Mouse (Mus musculus) liver, embryonic 15.5 days (tissue): Measurements from ENCODE around the gene Dad1. TPM values are rescaled to one million over a fixed set of nuclear protein-coding genes. Genes with fewer than 3 reads are reported as not detected.

Experiments
- ATAC-seq: fragments of 200-750 bp; cut with Nextera tagmentation; 2 replicates; pipeline ENCODE4 v1.8.0; 2017; ENCODE audit warnings: moderate number of reproducible peaks, mild to moderate bottlenecking, moderate library complexity; ENCODE audit not compliant: insufficient read depth
- H3K27ac ChIP-seq: fragments of 300-500 bp; sonication (generic); replicated peaks from 2 replicates; pipeline ENCODE4 v1.5.1; 2015; ENCODE audit warnings: mild to moderate bottlenecking, inconsistent platforms
- H3K27me3 ChIP-seq: fragments of 300-500 bp; sonication (generic); 2 replicates; pipeline ENCODE4 v1.6.1; 2015; ENCODE audit warnings: mild to moderate bottlenecking, inconsistent platforms
- H3K36me3 ChIP-seq: fragments of 300-500 bp; sonication (generic); replicated peaks from 2 replicates; pipeline ENCODE4 v1.6.1; 2015; ENCODE audit warnings: moderate library complexity, mild to moderate bottlenecking, inconsistent platforms
- H3K4me1 ChIP-seq: fragments of 300-500 bp; sonication (generic); replicated peaks from 2 replicates; pipeline ENCODE4 v1.6.1; 2015; ENCODE audit warnings: inconsistent platforms
- H3K4me2 ChIP-seq: fragments of 300-500 bp; sonication (generic); 2 replicates; pipeline ENCODE4 v1.6.1; 2015; ENCODE audit warnings: moderate library complexity, mild to moderate bottlenecking, inconsistent platforms
- H3K4me3 ChIP-seq: fragments of 300-500 bp; sonication (generic); replicated peaks from 2 replicates; pipeline ENCODE4 v1.5.1; 2015; ENCODE audit warnings: mild to moderate bottlenecking, inconsistent platforms
- H3K9ac ChIP-seq: fragments of 300-500 bp; sonication (generic); 2 replicates; pipeline ENCODE4 v1.6.1; 2015; ENCODE audit warnings: moderate library complexity, mild to moderate bottlenecking, inconsistent platforms
- H3K9me3 ChIP-seq: fragments of 300-500 bp; sonication (generic); replicated peaks from 2 replicates; pipeline ENCODE4 v1.6.1; 2016; ENCODE audit warnings: inconsistent platforms
- WGBS: fragments of 180-500 bp; shearing (Covaris S2); methylation state at CpG from one replicate; pipeline ENCODE4 v1.1.7; 2015; ENCODE audit warnings: mixed read lengths; ENCODE audit not compliant: insufficient replicate concordance; 5-methylcytosine and 5-hydroxymethylcytosine counted together
- polyA plus RNA-seq: library from polyadenylated mRNA; unstranded; fragments of >200 nt; fragmentation: Nextera tagmentation; extraction: Ambion mirVana; gene quantifications from 2 replicates; pipeline ENCODE4 v1.2.1, GENCODE M21; 2015

Dad1 gene
- polyA plus RNA-seq, 1 experiment from 2014 or later, result 202 TPM

DNA sequence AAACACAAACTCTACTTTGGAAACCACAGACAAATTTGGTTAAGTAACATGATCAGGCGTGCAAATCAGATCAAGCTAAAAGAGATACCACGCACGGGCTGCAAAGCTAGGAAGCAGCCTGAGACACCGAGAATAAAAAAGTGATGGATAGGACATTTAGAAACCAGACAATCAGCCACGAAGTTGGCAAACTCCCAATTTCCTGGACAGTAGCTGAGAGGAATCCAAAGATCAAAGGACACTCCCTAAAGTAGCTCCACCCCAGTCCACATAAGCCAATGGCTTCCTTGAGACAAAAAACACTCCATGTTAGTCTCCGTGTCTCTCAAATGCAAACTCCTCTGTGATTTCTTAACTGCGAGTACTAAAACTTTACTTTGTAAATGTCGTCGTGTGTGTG, 4.6 kb downstream of the Dad1 start:
- Histone ChIP-seq H3K4me1 (peaks cover 43% of the 10 kb centered on the region), H3K27ac (no peak overlapping the region), H3K9me3 (no peaks in the 10 kb centered on the region), H3K36me3 (peaks cover 23% of the 10 kb centered on the region), H3K4me3 (no peak overlapping the region), H3K4me2 (no peak overlapping the region), H3K9ac (no peak overlapping the region), H3K27me3 (no peaks in the 10 kb centered on the region)
- no peak for ATAC-seq
- WGBS, result 72% methylated on average over 9 of the region's 9 CpGs

DNA sequence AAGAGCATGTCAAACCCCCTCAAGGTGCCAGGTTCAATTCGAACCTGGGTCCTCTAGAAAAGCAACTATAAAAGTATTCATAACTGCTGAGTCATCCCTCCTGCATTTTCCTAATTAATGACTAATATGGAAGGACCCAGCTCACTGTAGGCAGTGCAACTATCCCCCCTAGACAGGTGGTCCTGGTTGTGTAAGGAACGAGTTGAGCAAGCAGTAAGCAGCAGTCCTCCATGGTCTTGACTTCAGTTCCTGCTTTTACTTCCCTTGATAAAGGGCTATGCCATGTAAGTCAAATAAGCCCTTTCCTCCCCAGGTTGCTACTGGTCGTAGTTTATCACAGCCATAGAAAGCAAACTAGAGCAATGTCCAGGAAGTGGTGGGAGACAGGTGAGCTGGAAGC, 7.7 kb downstream of the Dad1 start:
- ATAC-seq, result no peak
- Histone ChIP-seq H3K27me3 (no peaks in the 10 kb centered on the region), H3K4me3 (no peak overlapping the region), H3K4me2 (no peak overlapping the region), H3K36me3 (peaks cover 48% of the 10 kb centered on the region), H3K9me3 (no peaks in the 10 kb centered on the region), H3K27ac (no peak overlapping the region), H3K9ac (no peak overlapping the region), H3K4me1 (peaks cover 26% of the 10 kb centered on the region)
- 64% methylated on average over 3 of the region's 3 CpGs for WGBS

DNA sequence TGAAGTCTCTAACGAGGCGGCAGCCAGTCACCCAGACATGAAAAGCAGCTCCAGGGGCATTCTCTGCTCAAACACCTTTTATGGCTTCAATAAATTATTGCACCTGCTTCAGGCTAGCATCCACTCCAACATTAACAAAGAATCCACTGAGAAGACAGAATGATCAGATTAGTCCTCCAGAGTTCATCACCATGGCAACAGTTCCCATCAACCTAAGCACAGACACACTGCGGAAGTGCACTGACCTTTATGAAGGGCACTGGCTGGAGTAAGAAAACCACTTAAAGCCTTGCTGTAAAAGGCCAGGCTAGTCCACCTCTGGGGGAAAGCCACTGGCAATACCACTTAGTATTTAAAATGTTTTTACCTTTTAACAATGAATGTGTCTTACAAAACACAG, 9.7 kb downstream of the Dad1 start:
- Histone ChIP-seq H3K4me3 (no peak overlapping the region), H3K27ac (no peak overlapping the region), H3K9ac (no peak overlapping the region), H3K9me3 (no peaks in the 10 kb centered on the region), H3K36me3 (peaks cover 62% of the 10 kb centered on the region), H3K4me1 (peaks cover 6% of the 10 kb centered on the region), H3K27me3 (no peaks in the 10 kb centered on the region), H3K4me2 (no peak overlapping the region)
- WGBS, result 79% methylated on average over 3 of the region's 3 CpGs
- no peak for ATAC-seq

DNA sequence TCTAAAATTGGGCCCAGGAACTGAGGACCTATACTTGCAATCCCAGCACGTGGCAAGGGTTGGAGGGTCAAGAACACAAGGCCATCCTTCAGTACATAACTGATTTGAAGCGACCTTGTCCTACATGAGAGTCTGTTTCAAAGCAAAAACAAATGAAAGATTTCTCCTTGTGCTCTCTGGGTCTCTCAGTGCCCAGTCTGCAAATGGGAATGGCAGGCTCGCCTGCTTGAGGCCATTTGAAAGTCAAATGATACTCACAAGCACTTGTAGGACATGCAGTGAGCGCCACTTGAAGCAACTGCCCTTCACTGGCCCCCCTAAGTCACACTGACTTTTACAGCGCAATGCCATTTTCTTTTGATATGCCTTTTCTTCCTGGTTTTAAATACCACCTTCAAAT, 13.4 kb downstream of the Dad1 start:
- no peak overlapping the region for H3K9ac ChIP-seq
- H3K4me2 ChIP-seq, result no peak overlapping the region
- H3K27ac ChIP-seq, result no peak overlapping the region
- 79% methylated on average over 5 of the region's 5 CpGs for WGBS
- H3K36me3 ChIP-seq, result peaks cover 63% of the 10 kb centered on the region
- H3K27me3 ChIP-seq, result no peaks in the 10 kb centered on the region
- no peak overlapping the region for H3K4me3 ChIP-seq
- no peaks in the 10 kb centered on the region; the same call in 1 of the 2 replicates for H3K4me1 ChIP-seq
- H3K9me3 ChIP-seq, result no peaks in the 10 kb centered on the region
- no peak for ATAC-seq

DNA sequence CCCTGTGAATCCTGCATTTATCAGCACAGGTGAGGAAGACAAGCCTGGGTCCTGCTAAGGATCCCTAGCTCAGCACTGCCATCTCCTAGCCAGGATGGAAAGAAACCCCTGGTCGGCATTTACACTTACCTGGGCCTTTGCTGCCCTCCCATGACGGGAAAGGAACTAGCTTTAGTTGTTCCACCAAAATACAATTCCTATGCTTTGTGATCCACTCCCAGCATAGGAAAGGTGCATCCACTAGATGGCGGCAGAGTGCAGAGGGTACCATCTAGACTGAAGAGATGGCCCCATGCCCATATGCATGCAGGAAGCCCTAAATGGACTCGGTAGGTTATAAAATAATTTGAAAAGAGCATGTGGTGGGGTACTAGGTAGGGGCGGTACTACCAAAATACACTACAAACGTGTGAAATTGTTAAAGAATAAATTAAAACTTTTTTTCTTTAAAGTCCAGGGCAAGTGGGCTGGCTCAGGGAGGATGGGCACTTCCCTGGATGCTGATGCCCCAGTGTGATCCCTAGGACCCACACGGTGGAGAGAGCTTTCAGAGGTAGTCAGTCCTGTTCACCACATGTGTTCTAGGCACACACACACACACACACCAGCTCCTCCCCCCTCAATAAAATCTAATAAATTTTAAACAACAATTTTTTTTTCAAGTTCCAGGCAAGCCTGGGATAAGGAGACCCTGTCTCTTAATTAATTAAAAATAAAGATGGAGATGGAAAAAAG, 14.7 kb downstream of the Dad1 start:
- no peaks in the 10 kb centered on the region; the same call in 1 of the 2 replicates for H3K4me1 ChIP-seq
- no peak overlapping the region for H3K27ac ChIP-seq
- H3K27me3 ChIP-seq, result no peaks in the 10 kb centered on the region
- 19% methylated on average over 7 of the region's 7 CpGs for WGBS
- no peaks in the 10 kb centered on the region for H3K9me3 ChIP-seq
- H3K4me3 ChIP-seq, result no peak overlapping the region
- peaks cover 70% of the 10 kb centered on the region for H3K36me3 ChIP-seq
- ATAC-seq, result peak; percentile 63
- H3K4me2 ChIP-seq, result no peak overlapping the region
- no peak overlapping the region for H3K9ac ChIP-seq

DNA sequence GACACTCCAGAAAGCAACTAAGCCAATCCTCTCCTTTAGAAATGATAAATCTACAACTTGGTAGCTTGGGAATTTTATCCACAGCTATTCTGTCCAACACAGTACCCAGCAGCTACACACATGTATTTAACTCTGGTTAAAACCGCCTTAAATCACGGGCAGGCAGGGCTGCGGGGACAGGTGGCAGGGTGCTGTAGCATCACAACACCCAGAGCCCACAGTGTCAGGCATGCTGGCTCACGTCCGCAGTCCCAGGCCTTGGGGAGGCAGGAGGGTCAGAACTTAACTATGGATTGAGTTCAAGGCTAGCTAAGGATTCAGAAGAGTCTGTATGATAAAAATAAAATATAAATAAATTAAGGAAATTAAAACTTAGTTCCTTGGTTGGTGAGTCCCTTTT, 17.0 kb downstream of the Dad1 start:
- ATAC-seq, result no peak
- 81% methylated on average over 5 of the region's 5 CpGs for WGBS
- H3K27ac ChIP-seq, result no peak overlapping the region

DNA sequence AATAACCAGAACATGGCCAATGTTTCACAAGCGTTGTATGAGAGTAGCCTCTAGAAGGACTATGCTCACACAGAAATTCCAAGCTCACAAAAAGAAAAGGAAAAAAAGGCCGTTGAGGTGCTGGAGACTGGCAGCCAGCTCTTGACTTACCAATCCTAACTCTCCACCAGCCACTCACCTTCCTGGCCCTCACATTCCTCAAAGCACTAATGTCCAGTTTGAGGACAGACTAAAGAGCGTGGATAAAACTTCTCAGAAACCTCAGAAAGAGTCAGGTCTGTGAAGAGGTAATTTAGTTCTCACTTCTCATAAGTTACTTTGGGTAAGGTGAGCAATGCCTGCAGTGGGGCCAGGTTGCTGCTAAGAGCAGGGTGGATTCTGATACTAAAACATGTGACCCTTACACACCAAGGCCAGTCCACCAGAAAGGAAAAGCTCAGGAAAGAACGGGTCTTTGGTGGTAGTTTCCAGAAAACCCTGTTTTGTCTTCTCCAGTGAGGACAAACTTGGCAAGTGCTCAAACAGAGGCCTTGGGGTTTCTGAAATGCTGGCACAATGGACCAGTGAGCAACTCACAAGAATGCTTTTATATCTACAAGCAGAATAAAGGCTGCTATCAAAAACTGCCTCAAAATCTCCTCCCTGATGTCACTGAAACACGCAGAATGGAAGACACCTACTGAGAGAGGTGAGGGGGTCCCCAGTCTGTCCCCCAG, 17.9 kb downstream of the Dad1 start:
- Histone ChIP-seq H3K9ac (no peak overlapping the region), H3K36me3 (peaks cover 44% of the 10 kb centered on the region), H3K4me2 (no peak overlapping the region), H3K27ac (no peak overlapping the region), H3K4me3 (no peak overlapping the region), H3K4me1 (peaks cover 26% of the 10 kb centered on the region), H3K9me3 (no peaks in the 10 kb centered on the region), H3K27me3 (0 out of 2 replicates have a peak, but pooled peaks cover 9% of the 10 kb centered on the region)
- ATAC-seq, result no peak
- WGBS, result 71% methylated on average over 5 of the region's 5 CpGs

More for the DNA sequence above, 17.0 kb downstream of the Dad1 start:
- no peak overlapping the region for H3K4me2 ChIP-seq
- H3K9ac ChIP-seq, result no peak overlapping the region
- no peaks in the 10 kb centered on the region for H3K9me3 ChIP-seq
- no peak overlapping the region for H3K4me3 ChIP-seq
- H3K27me3 ChIP-seq, result 0 out of 2 replicates have a peak, but pooled peaks cover 4% of the 10 kb centered on the region
- H3K4me1 ChIP-seq, result peaks cover 18% of the 10 kb centered on the region
- H3K36me3 ChIP-seq, result peaks cover 53% of the 10 kb centered on the region

DNA sequence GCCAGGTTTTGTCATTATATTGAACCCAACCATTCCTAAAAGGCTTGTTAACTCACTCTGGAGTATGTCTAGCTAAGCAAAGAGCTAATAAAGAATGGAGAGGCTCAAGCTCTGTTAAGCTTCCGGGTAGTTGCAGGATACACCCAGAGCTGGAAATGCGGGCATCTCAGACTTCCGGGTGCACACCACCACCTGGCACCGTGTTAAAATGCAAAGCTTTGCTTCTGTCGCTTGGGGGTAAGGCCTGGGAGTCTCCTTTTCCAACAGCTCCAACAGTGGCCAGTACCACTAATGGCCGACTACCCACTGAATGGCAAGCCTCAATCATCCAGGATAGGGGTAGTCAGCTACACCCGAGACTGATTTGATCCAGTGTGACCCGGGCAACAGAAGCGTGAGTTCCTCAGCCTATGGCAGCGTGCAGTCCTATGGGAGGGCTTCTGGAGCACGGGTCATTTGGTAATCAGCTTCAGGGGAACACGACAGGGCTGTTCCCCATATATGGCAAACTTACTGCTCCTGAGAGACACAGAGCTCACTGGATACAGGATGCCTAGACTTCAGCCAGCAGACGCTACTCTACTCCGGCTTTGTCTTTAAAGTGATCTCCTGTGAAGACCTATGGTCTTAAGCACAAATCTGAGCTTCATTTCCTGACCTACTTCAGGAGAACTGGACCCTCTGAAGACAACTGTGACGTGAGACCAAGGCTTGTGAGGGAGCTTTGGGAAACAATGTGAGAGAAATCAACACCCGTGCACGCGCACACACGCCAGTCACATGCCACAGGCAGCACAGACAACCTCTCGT, 19.5 kb downstream of the Dad1 start:
- peaks cover 26% of the 10 kb centered on the region for H3K4me1 ChIP-seq
- H3K9me3 ChIP-seq, result no peaks in the 10 kb centered on the region
- no peak overlapping the region for H3K4me3 ChIP-seq
- no peak overlapping the region for H3K9ac ChIP-seq
- WGBS, result 79% methylated on average over 20 of the region's 20 CpGs
- no peak overlapping the region for H3K4me2 ChIP-seq
- ATAC-seq, result no peak
- H3K36me3 ChIP-seq, result peaks cover 33% of the 10 kb centered on the region
- peaks cover 10% of the 10 kb centered on the region for H3K27me3 ChIP-seq
- H3K27ac ChIP-seq, result 0 out of 2 replicates have a peak overlapping the region, but pooled peaks have one; percentile 20

DNA sequence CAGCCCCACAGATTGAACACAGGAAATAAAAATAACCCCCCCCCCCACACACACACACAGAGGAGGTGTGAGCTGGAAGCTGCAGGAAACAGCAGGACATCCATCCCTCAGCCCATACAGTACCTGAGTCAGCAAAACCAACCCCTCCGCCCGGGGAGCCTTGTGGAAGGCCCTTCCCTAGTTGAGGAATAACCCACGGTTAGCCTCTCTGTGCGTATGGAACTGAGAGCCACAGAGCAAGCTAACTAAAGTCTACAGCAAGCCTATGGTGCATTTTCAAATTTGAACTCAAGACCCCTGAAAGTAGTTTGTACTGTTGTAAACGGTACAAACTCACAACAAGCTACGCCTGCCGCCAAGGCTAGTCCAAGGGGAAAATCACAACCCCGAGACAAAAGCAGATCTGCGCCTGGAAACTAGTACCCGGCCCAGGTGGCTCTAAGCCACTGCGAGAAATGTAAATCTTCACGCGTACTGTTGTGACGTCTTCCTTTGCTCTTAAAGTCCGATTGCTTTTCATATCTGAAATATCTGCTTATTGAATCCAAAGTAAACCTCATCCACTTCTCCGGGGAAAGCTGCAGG, 20.3 kb downstream of the Dad1 start:
- Histone ChIP-seq H3K9me3 (no peaks in the 10 kb centered on the region), H3K27ac (0 out of 2 replicates have a peak overlapping the region, but pooled peaks have one; percentile 20), H3K36me3 (peaks cover 28% of the 10 kb centered on the region), H3K9ac (no peak overlapping the region), H3K4me2 (peak overlapping the region; percentile 11; the same call in 1 of the 2 replicates), H3K4me1 (peaks cover 32% of the 10 kb centered on the region), H3K4me3 (no peak overlapping the region), H3K27me3 (peaks cover 18% of the 10 kb centered on the region)
- ATAC-seq, result no peak
- WGBS, result 57% methylated on average over 16 of the region's 16 CpGs

DNA sequence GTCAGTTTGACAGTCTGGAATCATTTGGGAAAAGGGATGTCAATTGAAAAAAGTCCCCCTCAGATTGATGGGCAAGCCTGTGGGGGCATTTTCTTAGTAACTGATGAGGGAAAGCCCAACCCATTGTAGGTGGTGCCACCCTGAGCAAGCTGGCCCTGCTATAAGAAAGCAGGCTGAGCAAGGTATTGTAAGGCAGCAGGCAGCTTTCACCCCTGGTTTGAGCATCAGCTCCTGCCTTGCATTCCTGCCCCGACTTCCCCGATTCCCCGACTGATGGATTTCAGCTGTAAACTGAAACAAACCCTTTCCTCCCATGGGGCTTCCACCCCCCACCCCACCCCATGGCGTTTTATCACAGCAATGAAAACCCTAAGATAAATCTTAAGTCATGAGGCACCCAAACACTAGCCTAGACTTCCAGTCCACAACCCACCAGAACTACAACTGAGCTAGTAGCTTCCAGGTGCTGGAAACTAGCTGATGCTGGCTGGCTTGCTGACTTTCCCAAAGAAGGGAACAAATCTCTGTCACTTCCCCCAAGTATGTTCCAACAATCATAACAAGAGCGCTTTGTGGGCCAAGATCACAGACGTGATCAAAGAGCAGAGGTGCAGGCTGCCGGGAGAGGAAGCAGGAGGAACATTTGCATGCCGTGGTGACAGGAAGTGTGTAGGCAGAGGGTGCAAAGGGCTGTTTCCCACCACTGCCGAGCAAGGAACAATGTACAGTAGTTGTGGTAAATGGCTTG, 20.9 kb downstream of the Dad1 start:
- Histone ChIP-seq H3K36me3 (peaks cover 27% of the 10 kb centered on the region), H3K9me3 (no peaks in the 10 kb centered on the region), H3K27me3 (peaks cover 23% of the 10 kb centered on the region), H3K9ac (no peak overlapping the region), H3K4me1 (peaks cover 38% of the 10 kb centered on the region), H3K27ac (no peak overlapping the region; the same call in 1 of the 2 replicates), H3K4me3 (no peak overlapping the region), H3K4me2 (peak overlapping the region; percentile 11; the same call in 1 of the 2 replicates)
- peak; percentile 56 for ATAC-seq
- 11% methylated on average over 9 of the region's 9 CpGs for WGBS
